Mouse (Mus musculus) MEL (cell line): ENCODE data around the gene Prim1.

Source experiments
- CTCF ChIP-seq, 3 experiments: IDR thresholded peaks in 2 of 3; conservative IDR thresholded peaks in 1 of 3; 2 replicates each; pipeline ENCODE4 v1.5.1; 2011 to 2012; ENCODE audit warnings: low read length in 3 of 3, low read depth in 2 of 3, mild to moderate bottlenecking in 2 of 3, improper control_type of control experiment in 1 of 3, inconsistent platforms in 1 of 3, mixed read lengths in 1 of 3, moderate library complexity in 1 of 3; ENCODE audit not compliant: control insufficient read depth in 1 of 3, insufficient read depth in 1 of 3, poor library complexity in 1 of 3, severe bottlenecking in 1 of 3
- GATA1 ChIP-seq: IDR thresholded peaks from 2 replicates; pipeline ENCODE4 v1.6.1; 2011; ENCODE audit warnings: low read depth, low read length, improper control_type of control experiment
- RAD21 ChIP-seq: IDR thresholded peaks from 2 replicates; pipeline ENCODE4 v1.6.1; 2011; ENCODE audit warnings: mild to moderate bottlenecking, low read depth, low read length, improper control_type of control experiment
- SIN3A ChIP-seq: IDR thresholded peaks from 2 replicates; pipeline ENCODE4 v1.6.1; 2012; ENCODE audit warnings: low read length, improper control_type of control experiment, inconsistent platforms

DNA sequence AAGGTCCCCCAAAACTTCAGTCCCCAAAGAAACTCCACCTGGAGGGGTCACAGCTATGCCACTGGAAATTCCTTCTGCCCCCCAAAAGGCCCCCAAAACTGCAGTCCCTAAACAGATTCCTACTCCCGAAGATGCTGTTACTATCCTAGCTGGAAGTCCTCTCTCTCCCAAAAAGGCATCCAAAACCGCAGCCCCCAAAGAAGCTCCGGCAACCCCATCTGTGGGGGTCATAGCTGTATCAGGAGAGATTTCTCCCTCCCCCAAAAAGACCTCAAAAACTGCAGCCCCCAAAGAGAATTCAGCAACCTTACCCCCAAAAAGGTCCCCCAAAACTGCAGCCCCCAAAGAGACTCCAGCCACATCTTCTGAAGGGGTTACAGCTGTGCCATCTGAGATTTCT, 27.5 kb downstream of the Prim1 start:
- no peak for TF ChIP-seq SIN3A
- TF ChIP-seq RAD21 = no peak
- no peak for TF ChIP-seq CTCF (IDR thresholded peaks at IDR 0.05 in 2 of 3, conservative IDR thresholded peaks at IDR 0.05 in 1 of 3; ENCODE audit: control insufficient read depth in 1 of 3, insufficient read depth in 1 of 3, low read depth in 2 of 3, low read length in 3 of 3, poor library complexity in 1 of 3, severe bottlenecking in 1 of 3)
- no peak for TF ChIP-seq GATA1
